Mouse (Mus musculus) mature B cell (primary cell): ENCODE measurements around the gene Gm3776.
"Not testable (repeated sequence)": the region's sequence is repeated elsewhere in the genome, so short reads cannot be mapped to it uniquely, and the experiment has no call there.

Source experiments
- in situ Hi-C: fragments of 300-500 bp; cut with MboI; formaldehyde crosslinking; loops from 2 replicates; pipeline ENCODE4 v1.14.3; 2019

Gm3776 gene

GRCm38 (mm10) chr9:78293683-78294082 is 36.8 kb downstream of the Gm3776 start:
- in situ Hi-C loops, result not testable (repeated sequence)

- in situ Hi-C loops, result not testable (repeated sequence)
These were observed 37.9 kb downstream of the Gm3776 start for GRCm38 (mm10) chr9:78294781-78295180.

- in situ Hi-C loops, result not testable (repeated sequence)
These were observed 39.2 kb downstream of the Gm3776 start for GRCm38 (mm10) chr9:78296089-78296488.

GRCm38 (mm10) chr9:78298232-78298631 is 41.3 kb downstream of the Gm3776 start:
- in situ Hi-C loops, result no loop called here

GRCm38 (mm10) chr9:78299143-78299542 is 42.2 kb downstream of the Gm3776 start:
- in situ Hi-C loops, result not testable (repeated sequence)

DNA sequence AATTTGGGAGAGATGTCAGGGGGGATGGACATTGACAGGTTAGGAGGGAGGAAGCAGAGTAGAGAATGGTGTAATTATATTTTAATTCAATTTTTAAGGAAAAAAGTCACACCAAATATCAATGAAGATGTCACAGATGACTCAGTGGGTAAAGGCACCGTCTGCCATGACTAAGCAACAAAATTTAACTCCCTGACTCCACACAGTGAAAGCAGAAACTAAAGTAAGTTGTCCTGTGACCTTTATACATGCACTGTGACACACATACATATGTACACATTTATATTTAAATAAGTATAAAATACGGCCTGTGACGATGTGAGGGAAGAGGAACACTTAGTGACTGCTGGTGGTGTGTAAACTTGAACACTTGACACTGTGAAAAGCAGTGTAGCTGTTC is 51.2 kb downstream of the Gm3776 start:
- in situ Hi-C loops, result not testable (repeated sequence)

DNA sequence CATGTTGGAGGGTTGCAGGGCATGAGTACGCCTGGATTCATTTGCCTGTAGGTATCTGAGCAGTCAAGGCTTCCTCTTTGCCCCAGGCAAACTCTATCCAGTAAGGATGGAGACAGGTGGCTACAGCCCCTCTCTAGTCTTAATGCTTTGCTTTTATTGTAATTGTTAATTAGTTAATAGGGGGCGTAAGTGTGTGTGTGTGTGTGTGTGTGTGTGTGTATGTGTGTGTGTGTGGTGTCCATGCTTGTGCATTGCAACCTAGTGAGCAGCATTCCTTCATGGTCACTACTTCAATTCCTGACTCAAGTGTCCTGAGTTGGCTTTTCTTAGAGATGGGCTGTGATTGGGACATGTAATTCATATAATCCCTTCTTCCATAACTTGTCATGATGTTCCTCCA is 57.8 kb downstream of the Gm3776 start, which contains the start of gene Omt2a:
Gene Omt2a, minus strand, starts transcription at position 101 of the 400 bp plus-strand sequence.
- in situ Hi-C loops, result no loop called here
